Mouse (Mus musculus) gastrocnemius, adult 18-20 months (tissue): ENCODE measurements around the gene Gm49673. TPM values are rescaled to one million over a fixed set of nuclear protein-coding genes. Genes with fewer than 3 reads are reported as not detected.
"Not testable (repeated sequence)": the region's sequence is repeated elsewhere in the genome, so short reads cannot be mapped to it uniquely, and the experiment has no call there.

ENCODE experiments used
- DNase-seq: peaks from one replicate; pipeline ENCODE4 v3.0.0; 2021; ENCODE audit warnings: low spot score
- total RNA-seq, 2 experiments: library from RNA; stranded (reverse); gene quantifications; 2 replicates each; pipeline ENCODE4 v1.2.3; 2021

Gene Gm49673
- total RNA-seq, 2 experiments from 2014 or later = 0.11 to 0.50 TPM

GRCm38 (mm10) chr17:8041197-8041596, 106.4 kb downstream of the Gm49673 start:
- DNase-seq = not testable (repeated sequence)

DNA sequence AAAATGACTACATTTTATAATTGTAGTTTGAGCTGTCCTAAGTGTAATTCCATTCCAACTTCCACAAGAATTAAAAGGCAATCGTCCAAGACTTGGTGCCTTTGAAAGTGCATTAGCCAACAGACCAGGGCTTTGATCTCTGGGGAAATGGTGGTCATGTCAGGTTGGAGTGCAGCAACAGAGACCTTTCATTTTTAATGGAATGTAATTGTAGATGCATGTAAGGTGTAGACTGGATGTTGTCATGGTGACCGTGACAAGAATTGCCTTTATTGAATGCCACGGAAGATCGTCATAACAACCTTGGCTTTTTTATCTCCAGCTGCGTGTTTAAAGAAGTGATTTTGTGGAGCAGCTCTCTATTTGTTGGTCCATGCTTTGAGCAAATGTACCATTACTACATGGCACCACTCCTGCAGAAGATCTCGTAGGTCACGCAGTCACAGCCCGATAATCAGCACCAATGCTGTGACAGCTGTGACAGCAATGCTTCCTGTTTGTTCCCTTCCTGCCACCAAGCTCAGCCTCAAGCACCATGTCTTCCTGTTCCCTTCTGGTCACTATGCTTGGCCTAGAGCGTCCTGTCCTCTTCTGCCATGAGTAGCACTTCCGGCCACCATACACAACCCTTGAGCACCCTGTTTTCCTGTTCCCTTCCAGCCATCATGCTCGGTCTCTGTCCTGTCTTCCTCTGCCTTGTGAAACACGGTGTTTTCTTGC, 107.5 kb downstream of the Gm49673 start:
- DNase-seq = not testable (repeated sequence)

DNA sequence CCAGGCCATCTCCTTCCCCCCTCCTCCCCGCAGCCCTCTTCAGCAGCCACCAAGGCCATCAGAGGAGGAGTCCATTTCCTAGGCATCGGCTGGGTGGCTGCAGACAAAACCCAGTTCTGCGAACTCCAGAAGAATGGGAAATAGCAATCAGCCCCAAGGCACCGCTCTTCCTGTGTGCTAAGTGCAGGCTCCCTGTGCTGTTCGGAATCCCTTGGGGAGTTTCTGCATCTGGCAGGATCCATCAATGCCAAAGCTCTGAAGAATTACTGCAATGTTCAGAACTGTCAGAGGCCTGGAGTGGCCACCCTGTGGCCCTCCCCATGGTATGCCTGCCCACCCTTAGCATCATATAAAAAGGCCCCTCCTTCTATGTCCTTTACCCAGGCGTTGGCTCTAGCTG, 110.6 kb downstream of the Gm49673 start:
- not testable (repeated sequence) for DNase-seq

Other genes with a start within 250 kb of the Gm49673 start
- gene Tagap, start 221.8 kb downstream of the Gm49673 start, total RNA-seq = 1 to 10 TPM; 2.2 to 2.4 TPM
- 10 to 100 TPM; 19.4 to 27.6 TPM for gene Rsph3a, start 202.2 kb downstream of the Gm49673 start, total RNA-seq
- gene Rnaset2a, start 309 bp upstream of the Gm49673 start, total RNA-seq = 10 to 100 TPM; 13.7 to 20.3 TPM
- gene Fgfr1op, start 17.7 kb upstream of the Gm49673 start, total RNA-seq = 10 to 100 TPM; 14.9 to 17.9 TPM
- gene Ccr6, start 88.3 kb upstream of the Gm49673 start, total RNA-seq = not detected
- 100 to 1,000 TPM; 418 to 491 TPM for gene Mpc1, start 135.1 kb upstream of the Gm49673 start, total RNA-seq
- 1 to 10 TPM; 6.0 to 7.0 TPM for gene Sft2d1, start 163.3 kb upstream of the Gm49673 start, total RNA-seq
- gene Prr18, start 189.7 kb upstream of the Gm49673 start, total RNA-seq = not detected
- gene T2, start 208.2 kb upstream of the Gm49673 start, total RNA-seq = not detected